Mouse (Mus musculus) inflammation-experienced regulatory T-cells, adult 6 months (primary cell): ENCODE data around the gene Gng12. TPM values are rescaled to one million over a fixed set of nuclear protein-coding genes. Genes with fewer than 3 reads are reported as not detected.
A peak's percentile ranks its signal among the peaks of the same experiment; 100 is the strongest.
"Not testable (repeated sequence)": the region's sequence is repeated elsewhere in the genome, so short reads cannot be mapped to it uniquely, and the experiment has no call there.

Experiments used
- ATAC-seq: one replicate; pipeline ENCODE4 v1.8.0; 2017
- polyA plus RNA-seq, 3 experiments: library from polyadenylated mRNA; unstranded; fragments of 100-300 nt; shearing (Covaris generic); gene quantifications; one replicate each; pipeline ENCODE4 v1.2.1; 2017

The Gng12 gene
- 10 to 100 TPM in 2 of 3 experiments, 1 to 10 TPM in 1; 3.7 to 12.6 (median 12.2) TPM for polyA plus RNA-seq

DNA sequence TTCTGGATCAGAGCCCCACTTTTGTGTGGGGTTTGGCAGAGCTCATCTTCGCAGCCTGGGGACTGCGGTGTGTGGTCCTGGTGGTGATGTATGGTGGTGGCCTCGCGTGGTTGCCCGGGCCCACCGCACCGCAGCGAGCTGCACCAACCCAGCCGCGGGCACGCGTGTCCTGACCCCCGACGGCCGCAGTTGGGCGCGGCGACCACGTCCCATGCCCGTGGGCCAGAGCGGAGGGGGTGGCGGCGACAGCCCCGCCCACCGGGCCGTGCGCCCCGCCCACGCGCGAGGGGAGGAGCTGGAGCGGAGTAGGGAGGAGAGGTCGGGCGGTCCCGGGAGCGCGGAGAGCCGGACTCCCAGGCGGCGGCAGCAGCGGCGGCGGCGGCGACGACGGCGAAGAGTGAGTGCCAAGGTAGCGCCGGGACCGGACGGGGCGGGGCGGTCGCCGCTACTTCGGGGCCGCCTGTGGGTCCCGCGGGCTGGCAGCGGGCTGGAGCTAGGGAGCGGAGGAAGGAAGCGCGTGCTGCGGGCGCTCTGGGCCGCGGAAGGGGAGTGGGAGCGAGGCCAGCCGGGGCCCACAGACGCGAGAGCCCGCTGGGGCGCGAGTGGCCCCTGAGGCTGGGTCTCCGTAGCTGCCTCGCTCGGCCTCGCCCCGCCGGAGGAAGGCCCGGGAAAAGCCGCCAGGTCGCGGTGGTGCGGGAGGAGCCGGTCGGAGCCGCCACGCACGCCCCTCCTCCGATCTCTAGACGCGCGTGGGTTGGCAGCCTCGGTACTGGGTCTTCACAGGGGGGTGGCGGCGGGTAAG is at the start of gene Gng12:
Gene Gng12 (plus strand): TSS at position 279 of the 802 bp plus-strand sequence.
- ATAC-seq = peak; percentile 68

- no peak for ATAC-seq
Measured at GRCm38 (mm10) chr6:66848936-66849335, 47.3 kb upstream of the Gng12 start.

DNA sequence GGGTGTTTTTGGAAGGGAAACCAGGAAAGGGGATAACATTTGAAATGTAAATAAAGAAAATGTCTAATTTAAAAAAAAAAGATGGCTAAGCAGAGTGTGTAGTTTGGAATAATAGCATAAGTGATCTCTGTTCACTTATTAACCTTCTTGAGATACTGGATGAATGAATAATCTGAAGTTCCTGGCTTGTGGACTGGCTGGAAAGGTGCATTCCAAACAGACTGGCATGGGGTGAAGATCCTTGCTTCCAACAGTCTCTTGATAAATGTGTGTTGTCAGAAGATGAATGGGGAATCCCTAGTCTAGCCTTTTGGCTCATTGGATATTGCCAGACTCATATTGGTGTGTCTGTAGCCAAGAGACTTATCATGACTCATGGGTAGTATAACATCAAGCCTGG is 40.0 kb upstream of the Gng12 start:
- ATAC-seq = no peak

- no peak for ATAC-seq
Measured at GRCm38 (mm10) chr6:66858356-66858755, 37.8 kb upstream of the Gng12 start.

DNA sequence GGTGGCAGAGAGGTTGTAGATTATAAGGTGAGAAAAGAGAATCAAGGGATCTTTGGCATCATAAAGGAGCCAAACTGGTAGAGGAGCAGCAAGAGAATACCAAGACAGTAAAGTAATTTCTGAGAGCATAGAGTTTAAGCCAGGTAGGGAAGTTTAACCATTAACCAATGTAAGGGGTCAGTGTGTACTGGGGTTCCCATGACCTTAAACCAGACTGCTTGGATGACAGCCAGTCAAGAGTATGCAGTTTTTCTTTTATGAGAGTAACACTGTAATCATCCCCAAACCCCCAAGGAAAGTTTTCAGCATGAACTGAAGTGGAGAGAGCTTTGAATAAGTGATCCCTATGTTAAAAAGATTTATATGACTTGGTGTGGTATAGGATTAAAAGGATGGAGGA is 36.8 kb upstream of the Gng12 start:
- no peak for ATAC-seq

GRCm38 (mm10) chr6:66864463-66864862 is 31.7 kb upstream of the Gng12 start:
- ATAC-seq = no peak

- no peak for ATAC-seq
Measured at GRCm38 (mm10) chr6:66866295-66866694, 29.9 kb upstream of the Gng12 start.

GRCm38 (mm10) chr6:66877048-66877447 is 19.1 kb upstream of the Gng12 start:
- ATAC-seq = not testable (repeated sequence)

- ATAC-seq = no peak
Measured at GRCm38 (mm10) chr6:66890349-66891158, 5.6 kb upstream of the Gng12 start.

DNA sequence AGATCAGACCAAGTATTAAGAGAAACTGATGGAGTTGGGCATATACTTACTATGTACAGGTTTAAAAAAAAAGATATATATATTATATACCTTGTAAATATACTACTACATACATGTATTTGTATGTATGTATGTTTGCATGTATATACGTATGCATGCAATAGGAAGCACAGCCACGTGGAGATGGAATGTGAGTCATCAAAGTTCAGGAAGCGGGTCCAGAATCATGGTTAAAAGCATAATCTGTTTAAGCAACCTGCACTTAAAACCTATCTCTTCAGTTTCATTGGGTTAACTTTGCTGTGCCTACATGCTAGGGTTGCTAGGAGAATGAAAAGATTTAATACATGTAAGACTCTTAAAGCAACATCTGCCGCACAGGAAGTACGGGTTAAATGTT is 2.2 kb upstream of the Gng12 start:
- no peak for ATAC-seq

DNA sequence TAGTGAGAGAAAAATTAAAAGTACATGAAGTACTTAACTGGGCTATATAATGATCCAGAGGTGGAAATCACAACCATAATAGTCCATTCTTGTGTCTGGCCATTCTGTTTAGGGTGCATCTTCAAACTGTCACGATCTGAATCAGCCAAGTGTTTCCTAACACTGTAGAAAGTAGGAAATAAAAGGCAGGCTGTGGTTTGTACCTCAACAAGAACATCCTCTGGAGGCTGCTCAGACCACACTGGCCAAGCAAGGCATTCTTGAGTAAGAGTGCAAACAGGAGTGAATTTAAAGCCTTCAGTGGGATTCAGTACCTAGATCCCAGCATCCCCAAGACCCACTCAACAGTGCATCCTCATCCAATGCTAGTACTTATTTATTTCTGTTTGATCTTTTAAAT is 1.2 kb upstream of the Gng12 start:
- no peak for ATAC-seq

- ATAC-seq = no peak
Measured at GRCm38 (mm10) chr6:66896921-66897645, 886 bp downstream of the Gng12 start.

DNA sequence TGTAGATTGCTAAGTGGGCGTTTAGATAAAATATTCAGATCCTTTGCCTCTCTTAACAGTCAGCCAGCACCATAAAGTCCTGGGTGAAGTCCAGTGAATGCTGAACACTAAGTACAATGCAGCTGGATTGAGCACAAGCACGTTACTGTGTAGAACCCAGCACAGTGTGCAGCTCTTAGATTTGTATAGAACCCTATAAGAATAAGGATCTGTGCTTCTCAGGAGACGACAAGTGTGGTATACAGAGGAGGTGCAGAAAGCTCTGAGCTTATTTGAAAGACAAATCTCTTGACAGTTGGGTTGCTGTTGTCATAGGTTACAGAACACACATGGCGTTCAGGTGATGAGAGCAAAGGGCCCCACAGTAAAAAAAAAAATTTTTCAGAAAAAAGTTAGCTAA is 1.8 kb downstream of the Gng12 start:
- ATAC-seq = no peak

DNA sequence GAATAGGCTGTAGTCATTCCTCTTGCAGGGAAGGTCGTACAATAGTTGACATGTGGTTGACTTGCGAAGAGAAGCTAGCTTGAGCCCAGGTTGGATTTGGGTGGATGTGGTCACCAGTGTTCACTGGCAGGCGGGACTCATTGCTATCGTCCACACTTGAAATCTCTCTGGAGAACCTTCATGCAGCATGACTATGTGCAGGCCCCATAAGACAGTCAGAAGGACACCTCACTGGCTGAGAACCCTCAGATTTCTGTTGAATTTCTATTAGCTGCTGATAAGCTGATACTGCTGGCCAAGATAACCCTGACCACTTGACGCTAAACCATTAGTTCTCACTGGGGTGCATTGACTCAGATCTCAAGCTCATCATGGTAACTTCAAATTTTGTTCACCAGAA is 5.7 kb downstream of the Gng12 start:
- ATAC-seq = no peak

- no peak for ATAC-seq
Measured at GRCm38 (mm10) chr6:66903206-66903605, 7.0 kb downstream of the Gng12 start.

- ATAC-seq = no peak
Measured at GRCm38 (mm10) chr6:66903720-66904119, 7.5 kb downstream of the Gng12 start.

DNA sequence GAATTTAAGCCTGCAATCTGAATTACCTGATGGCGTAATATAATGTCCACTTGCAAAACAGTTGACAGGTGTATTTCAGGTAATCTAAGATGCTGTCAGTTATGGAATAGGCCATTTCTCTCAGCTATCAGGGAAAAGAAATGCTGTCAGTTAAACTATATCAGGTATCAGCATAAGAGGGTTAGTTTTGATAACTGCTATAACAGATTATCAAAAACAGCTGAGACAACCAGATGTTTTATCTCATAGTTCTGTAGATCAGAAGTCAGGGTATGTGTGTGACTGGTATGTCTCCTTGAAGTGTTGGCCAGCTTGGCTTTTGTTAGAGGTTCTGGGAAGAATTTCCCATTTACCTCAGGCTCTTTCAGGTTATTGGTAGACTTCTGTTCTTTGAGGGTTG is 10.0 kb downstream of the Gng12 start:
- ATAC-seq = no peak

- ATAC-seq = no peak
Measured at GRCm38 (mm10) chr6:66908327-66908973, 12.3 kb downstream of the Gng12 start.

GRCm38 (mm10) chr6:66910493-66911435 is 14.6 kb downstream of the Gng12 start:
- no peak for ATAC-seq

DNA sequence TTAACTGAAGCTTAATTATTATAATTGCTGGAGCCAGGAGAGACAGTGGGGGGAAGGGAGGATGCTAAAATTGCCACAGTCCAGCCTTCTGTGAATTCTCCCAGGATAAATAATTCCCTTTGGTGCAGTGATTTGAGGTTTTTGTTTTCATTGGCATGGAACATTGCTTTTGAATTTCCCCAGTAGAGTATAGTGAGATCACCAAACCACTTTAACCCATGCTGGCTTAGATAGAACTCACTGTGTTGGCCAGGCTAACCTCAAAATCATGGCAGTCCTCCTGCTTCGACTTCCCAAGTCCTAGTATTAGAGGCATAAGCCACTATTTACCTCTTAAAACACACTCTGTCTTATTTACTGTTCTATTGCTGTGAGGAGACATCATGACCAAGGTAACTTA is 17.2 kb downstream of the Gng12 start:
- no peak for ATAC-seq

- no peak for ATAC-seq
Measured at GRCm38 (mm10) chr6:66915592-66915991, 19.4 kb downstream of the Gng12 start.
